Mouse (Mus musculus) gastrocnemius, postnatal 25 days (tissue): ENCODE results near the gene Ush1g. TPM values are rescaled to one million over a fixed set of nuclear protein-coding genes. Genes with fewer than 3 reads are reported as not detected.

Source experiments
- DNase-seq: peaks from one replicate; pipeline ENCODE4 v3.0.0; 2022
- long read RNA-seq, 2 experiments: library from polyadenylated mRNA; stranded (forward); transcript quantifications; one replicate each; pipeline ENCODE4 v2.0.0; 2021
- total RNA-seq, 2 experiments: library from RNA; stranded (reverse); gene quantifications; 1 replicate in 1 of 2; 2 replicates in 1 of 2; pipeline ENCODE4 v1.2.3; 2021

The Ush1g gene
- under 1 TPM; 0.56 to 0.97 TPM for total RNA-seq
- long read RNA-seq, experiment 1, partial matches to known transcripts: 0 of 1 reads
- long read RNA-seq, experiment 1, other reads (novel, unspliced or antisense): 1 of 1 reads
- long read RNA-seq, experiment 2: 0 reads

GRCm38 (mm10) chr11:115321906-115322693 is at the start of gene Ush1g:
Ush1g (minus strand) TSS chr11:115322041.
- DNase-seq: no peak

GRCm38 (mm10) chr11:115371354-115371753 is 49.5 kb upstream of the Ush1g start:
- no peak for DNase-seq

- DNase-seq: no peak
Observed at GRCm38 (mm10) chr11:115370368-115370767, 48.5 kb upstream of the Ush1g start.

- peak; percentile 77 for DNase-seq
Observed at GRCm38 (mm10) chr11:115367395-115367944, 45.6 kb upstream of the Ush1g start, which contains the start of gene Hid1. Hid1 (minus strand) TSS chr11:115367756.

GRCm38 (mm10) chr11:115366706-115367394 is 45.0 kb upstream of the Ush1g start:
- DNase-seq: no peak

- DNase-seq: no peak
Observed at GRCm38 (mm10) chr11:115366039-115366705, 44.3 kb upstream of the Ush1g start.

GRCm38 (mm10) chr11:115364136-115364535 is 42.3 kb upstream of the Ush1g start:
- no peak for DNase-seq

GRCm38 (mm10) chr11:115359726-115360125 is 37.9 kb upstream of the Ush1g start:
- no peak for DNase-seq

- DNase-seq: no peak
Observed at GRCm38 (mm10) chr11:115359293-115359692, 37.5 kb upstream of the Ush1g start.

- DNase-seq: peak; percentile 35
Observed at GRCm38 (mm10) chr11:115358468-115358867, 36.6 kb upstream of the Ush1g start.

- DNase-seq: peak; percentile 36
Observed at GRCm38 (mm10) chr11:115354183-115354582, 32.3 kb upstream of the Ush1g start.

- DNase-seq: no peak
Observed at GRCm38 (mm10) chr11:115353375-115353774, 31.5 kb upstream of the Ush1g start.

- DNase-seq: no peak
Observed at GRCm38 (mm10) chr11:115349976-115350375, 28.1 kb upstream of the Ush1g start.

- DNase-seq: no peak
Observed at GRCm38 (mm10) chr11:115348681-115349248, 26.9 kb upstream of the Ush1g start.

GRCm38 (mm10) chr11:115345515-115345914 is 23.7 kb upstream of the Ush1g start:
- no peak for DNase-seq

- no peak for DNase-seq
Observed at GRCm38 (mm10) chr11:115344967-115345366, 23.1 kb upstream of the Ush1g start.

- no peak for DNase-seq
Observed at GRCm38 (mm10) chr11:115341866-115342265, 20.0 kb upstream of the Ush1g start.

- no peak for DNase-seq
Observed at GRCm38 (mm10) chr11:115341246-115341645, 19.4 kb upstream of the Ush1g start.

- no peak for DNase-seq
Observed at GRCm38 (mm10) chr11:115337826-115338225, 16.0 kb upstream of the Ush1g start.

GRCm38 (mm10) chr11:115337350-115337749 is 15.5 kb upstream of the Ush1g start:
- no peak for DNase-seq

GRCm38 (mm10) chr11:115336115-115336514 is 14.3 kb upstream of the Ush1g start:
- DNase-seq: no peak

- DNase-seq: no peak
Observed at GRCm38 (mm10) chr11:115335223-115335622, 13.4 kb upstream of the Ush1g start.
